Mouse (Mus musculus) mesoderm, embryonic 11.5 days (tissue): Measurements from ENCODE around the gene Nccrp1.
"Not testable (repeated sequence)": the region's sequence is repeated elsewhere in the genome, so short reads cannot be mapped to it uniquely, and the experiment has no call there.

ENCODE experiments used
- DNase-seq: peaks from one replicate; pipeline ENCODE4 v3.0.0-alpha.2; 2012; ENCODE audit warnings: low read depth, low spot score

The Nccrp1 gene

GRCm38 (mm10) chr7:28570291-28570981, 23.4 kb upstream of the Nccrp1 start:
- DNase-seq = no peak

- DNase-seq = peak; percentile 73
Observed at GRCm38 (mm10) chr7:28568253-28568652, 21.2 kb upstream of the Nccrp1 start.

GRCm38 (mm10) chr7:28567539-28567938, 20.5 kb upstream of the Nccrp1 start:
- DNase-seq = no peak

- DNase-seq = no peak
Observed at GRCm38 (mm10) chr7:28565407-28565806, 18.4 kb upstream of the Nccrp1 start.

- DNase-seq = no peak
Observed at GRCm38 (mm10) chr7:28562951-28563350, 15.9 kb upstream of the Nccrp1 start.

GRCm38 (mm10) chr7:28562371-28562770, 15.3 kb upstream of the Nccrp1 start:
- DNase-seq = no peak

GRCm38 (mm10) chr7:28561967-28562366, 14.9 kb upstream of the Nccrp1 start:
- DNase-seq = no peak

GRCm38 (mm10) chr7:28560856-28561255, 13.8 kb upstream of the Nccrp1 start:
- DNase-seq = no peak

GRCm38 (mm10) chr7:28558486-28558885, 11.4 kb upstream of the Nccrp1 start:
- DNase-seq = no peak

GRCm38 (mm10) chr7:28557708-28558107, 10.7 kb upstream of the Nccrp1 start:
- no peak for DNase-seq

- no peak for DNase-seq
Observed at GRCm38 (mm10) chr7:28557069-28557468, 10.0 kb upstream of the Nccrp1 start.

- DNase-seq = no peak
Observed at GRCm38 (mm10) chr7:28555939-28556535, 9.0 kb upstream of the Nccrp1 start.

- no peak for DNase-seq
Observed at GRCm38 (mm10) chr7:28553076-28553475, 6.0 kb upstream of the Nccrp1 start.

- DNase-seq = no peak
Observed at GRCm38 (mm10) chr7:28547628-28548027, 574 bp upstream of the Nccrp1 start.

GRCm38 (mm10) chr7:28546649-28547048, 405 bp downstream of the Nccrp1 start:
- peak; percentile 31 for DNase-seq

- no peak for DNase-seq
Observed at GRCm38 (mm10) chr7:28545891-28546210, 1.2 kb downstream of the Nccrp1 start.

- peak; percentile 46 for DNase-seq
Observed at GRCm38 (mm10) chr7:28545048-28545890, 1.8 kb downstream of the Nccrp1 start.

GRCm38 (mm10) chr7:28544051-28544601, 2.9 kb downstream of the Nccrp1 start:
- DNase-seq = peak; percentile 30

- DNase-seq = no peak
Observed at GRCm38 (mm10) chr7:28540526-28540925, 6.5 kb downstream of the Nccrp1 start, which contains the start of gene Sycn. Gene Sycn, plus strand, starts transcription at chr7:28540885.

- not testable (repeated sequence) for DNase-seq
Observed at GRCm38 (mm10) chr7:28538886-28539285, 8.2 kb downstream of the Nccrp1 start.

- no peak for DNase-seq
Observed at GRCm38 (mm10) chr7:28532005-28532404, 15.0 kb downstream of the Nccrp1 start.
